Mouse (Mus musculus): ENCODE measurements around the gene Ccdc88b. TPM values are rescaled to one million over a fixed set of nuclear protein-coding genes. Genes with fewer than 3 reads are reported as not detected.

Ccdc88b gene
- polyA plus RNA-seq, 1 experiment from 2014 or later: 0.56 TPM

DNA sequence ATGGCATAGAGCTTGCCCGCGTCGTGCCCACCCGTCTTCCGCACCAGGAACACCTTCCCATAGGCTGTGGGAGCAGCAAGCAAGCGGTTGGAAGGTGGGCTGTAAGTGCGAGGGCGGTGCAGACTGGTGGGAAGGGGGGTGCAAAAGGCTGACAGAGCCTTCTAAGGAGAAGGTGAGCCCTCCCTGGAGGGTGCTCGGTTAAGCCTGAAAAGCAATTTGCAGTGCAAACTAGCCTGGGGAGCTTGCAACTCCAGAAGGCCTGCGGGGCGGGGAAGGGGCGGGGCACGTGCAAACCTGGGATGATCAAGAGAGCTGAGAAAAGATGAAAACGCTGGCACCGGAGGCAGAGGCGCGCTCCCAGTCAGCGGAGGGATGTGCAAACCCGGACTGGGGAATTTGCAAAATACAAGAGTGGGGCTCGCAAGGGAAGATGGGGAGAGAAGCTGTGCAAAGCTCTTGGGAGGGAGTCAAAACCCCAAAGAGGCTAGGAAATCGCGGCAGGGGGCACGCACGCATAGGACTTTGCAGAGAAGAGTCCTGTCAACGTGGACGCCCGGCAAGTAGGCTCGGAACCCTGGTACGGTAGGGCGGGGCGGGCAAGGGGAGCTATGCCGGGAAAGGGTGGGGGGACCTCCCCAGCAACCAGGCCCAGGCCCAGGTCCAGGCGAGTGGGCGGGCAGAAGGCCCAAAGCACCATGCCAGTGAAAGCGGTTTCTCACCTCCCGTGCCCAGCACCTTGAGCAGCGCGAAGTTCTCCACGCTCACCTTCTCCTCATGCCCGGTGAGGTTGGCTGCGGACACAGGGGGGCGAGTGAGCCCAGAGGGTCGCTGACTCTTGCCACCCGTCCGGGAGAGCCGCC is 18.2 kb downstream of the Ccdc88b start:
- WGBS: under 1% methylated on average over 43 of the region's 46 CpGs
- 0 out of 2 replicates have a peak overlapping the region, but pooled peaks have one; percentile 1 for H3K27ac ChIP-seq

DNA sequence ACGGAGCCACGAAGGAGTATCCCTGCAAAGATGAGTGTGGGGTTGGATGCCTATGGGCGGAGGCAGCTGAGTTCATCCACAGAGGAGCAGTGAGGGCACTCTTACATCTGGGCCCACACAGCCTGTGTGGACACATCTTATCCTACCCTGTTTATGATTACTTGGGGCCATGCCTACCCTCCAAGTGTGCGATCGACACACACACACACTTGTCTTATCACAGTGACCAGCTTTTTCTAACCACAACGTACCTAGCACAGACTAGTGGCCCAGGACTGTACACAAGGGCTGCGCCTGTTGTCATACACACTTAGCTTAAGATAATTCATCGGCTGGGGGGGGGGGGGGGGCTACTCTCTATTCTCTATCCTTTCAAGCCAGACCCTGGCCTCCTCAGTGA is 25.6 kb downstream of the Ccdc88b start:
- H3K36me3 ChIP-seq (replicated peaks): no peaks in the 10 kb centered on the region
- H3K4me2 ChIP-seq: no peak overlapping the region
- ATAC-seq (replicated peaks): no peak
- peaks cover 28% of the 10 kb centered on the region for H3K4me1 ChIP-seq
- 84% methylated on average over 8 of the region's 8 CpGs for WGBS
- no peak overlapping the region for H3K9ac ChIP-seq
- no peaks in the 10 kb centered on the region for H3K9me3 ChIP-seq
- no peak overlapping the region for H3K27ac ChIP-seq
- no peak overlapping the region for H3K4me3 ChIP-seq
- H3K27me3 ChIP-seq (replicated peaks): peaks cover 41% of the 10 kb centered on the region

More for the DNA sequence above, 18.2 kb downstream of the Ccdc88b start:
- peak overlapping the region; percentile 57 for H3K4me3 ChIP-seq
- ATAC-seq (replicated peaks): peak; percentile 74
- H3K27me3 ChIP-seq (replicated peaks): peaks cover 29% of the 10 kb centered on the region
- H3K4me1 ChIP-seq: peaks cover 18% of the 10 kb centered on the region
- peak overlapping the region; percentile 99 for H3K4me2 ChIP-seq
- peak overlapping the region; percentile 64 for H3K9ac ChIP-seq
- no peaks in the 10 kb centered on the region for H3K36me3 ChIP-seq (replicated peaks)
- H3K9me3 ChIP-seq: no peaks in the 10 kb centered on the region

DNA sequence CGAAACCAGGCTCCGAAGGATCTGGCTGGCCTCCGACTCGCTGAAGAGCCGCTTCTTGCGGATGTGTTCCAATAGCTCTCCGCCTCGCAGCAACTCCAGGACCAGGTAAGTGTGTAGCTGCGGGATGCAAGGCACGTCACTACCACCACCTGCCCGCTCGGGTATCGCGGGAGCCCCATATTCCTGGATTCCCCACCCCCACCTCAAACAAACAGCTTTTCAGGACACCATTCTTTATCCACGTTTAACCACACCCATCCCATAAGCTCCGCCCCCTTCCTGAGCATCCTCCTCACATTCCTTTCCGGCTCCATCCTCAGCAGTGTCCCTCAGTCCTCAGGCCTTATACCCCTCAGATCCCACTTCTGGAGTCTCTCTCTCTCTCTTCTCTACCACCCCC is 26.7 kb downstream of the Ccdc88b start:
- peaks cover 41% of the 10 kb centered on the region for H3K27me3 ChIP-seq (replicated peaks)
- peak overlapping the region; percentile 69 for H3K4me2 ChIP-seq
- no peak overlapping the region for H3K27ac ChIP-seq
- H3K9ac ChIP-seq: peak overlapping the region; percentile 54
- H3K4me1 ChIP-seq: peaks cover 28% of the 10 kb centered on the region
- WGBS: 3% methylated on average over 17 of the region's 17 CpGs
- H3K4me3 ChIP-seq: peak overlapping the region; percentile 44
- H3K9me3 ChIP-seq: no peaks in the 10 kb centered on the region
- H3K36me3 ChIP-seq (replicated peaks): no peaks in the 10 kb centered on the region
- ATAC-seq (replicated peaks): peak; percentile 59

DNA sequence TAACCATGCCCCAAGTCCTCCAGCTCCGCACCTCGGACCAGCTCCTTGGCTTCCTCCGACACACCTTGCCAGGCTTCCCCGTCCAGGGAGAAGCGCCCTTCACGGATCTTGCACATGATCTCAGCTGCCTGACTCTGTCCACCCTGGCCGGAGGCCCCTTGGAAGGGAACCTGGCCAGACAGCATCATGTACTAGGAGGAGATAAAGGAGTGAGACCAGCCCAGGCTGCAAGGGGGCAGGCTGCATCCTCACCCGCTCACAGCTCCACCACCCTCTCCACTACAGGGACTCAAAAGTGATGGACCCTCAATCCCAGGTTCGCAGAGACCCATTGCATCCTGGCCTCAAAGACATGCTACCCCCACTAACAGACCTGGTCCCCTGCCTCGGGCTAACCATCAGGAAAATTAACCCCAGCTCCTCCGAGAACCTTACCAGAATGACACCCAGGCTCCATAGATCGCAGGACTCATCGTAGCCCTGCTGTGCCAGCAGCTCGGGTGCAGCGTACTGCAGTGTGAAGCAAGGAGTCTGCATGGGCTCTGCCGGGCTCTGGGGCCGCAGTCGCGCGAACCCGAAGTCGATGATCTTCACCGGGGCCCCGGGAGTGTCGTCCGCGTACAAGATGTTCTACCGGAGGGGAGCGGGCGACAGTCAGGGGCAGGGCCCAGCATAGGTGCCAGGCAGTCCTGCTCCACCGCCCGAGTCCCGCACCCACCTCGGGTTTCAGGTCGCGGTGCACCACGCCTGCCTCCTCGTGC is 27.3 kb downstream of the Ccdc88b start:
- H3K27me3 ChIP-seq (replicated peaks): peaks cover 41% of the 10 kb centered on the region
- no peaks in the 10 kb centered on the region for H3K9me3 ChIP-seq
- H3K27ac ChIP-seq: no peak overlapping the region
- peak overlapping the region; percentile 54 for H3K9ac ChIP-seq
- H3K4me1 ChIP-seq: peaks cover 28% of the 10 kb centered on the region
- WGBS: 4% methylated on average over 38 of the region's 38 CpGs
- no peaks in the 10 kb centered on the region for H3K36me3 ChIP-seq (replicated peaks)
- H3K4me3 ChIP-seq: peak overlapping the region; percentile 44
- peak overlapping the region; percentile 69 for H3K4me2 ChIP-seq
- peak; percentile 41; the same call in 1 of the 2 replicates for ATAC-seq (replicated peaks)

DNA sequence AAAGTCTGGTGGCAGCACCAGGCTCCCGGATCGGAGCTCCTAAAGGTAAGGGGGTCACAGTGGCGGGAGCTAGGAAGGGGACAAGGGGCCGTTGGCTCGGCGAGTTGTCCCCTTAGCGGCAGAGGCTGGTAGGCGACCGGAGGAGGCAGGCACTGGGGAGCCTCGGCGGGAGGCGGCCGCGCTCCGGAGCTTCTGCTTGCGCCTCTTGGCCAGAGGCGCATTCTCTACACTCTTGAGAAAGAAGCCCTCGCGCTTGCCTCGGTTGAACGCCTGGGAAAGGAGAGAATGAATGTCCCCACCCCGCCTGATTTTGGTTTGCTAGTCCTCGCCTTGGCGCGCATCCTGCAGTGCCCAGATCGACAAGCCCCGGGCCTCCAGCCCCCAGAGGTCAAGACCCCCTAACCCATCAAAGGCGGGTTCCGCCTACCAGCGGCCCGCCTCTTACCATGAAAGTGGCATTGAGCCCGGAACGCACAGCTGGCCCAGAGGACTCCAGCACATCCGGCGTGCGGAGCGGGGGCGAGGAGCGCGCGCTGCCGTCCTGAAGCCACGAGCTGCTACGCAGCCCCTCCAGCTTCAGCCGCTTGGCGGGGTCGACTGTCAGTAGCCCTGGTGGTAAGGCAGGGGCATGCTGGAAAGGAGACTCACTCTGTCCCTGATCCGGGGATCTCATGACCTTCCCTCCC is 28.0 kb downstream of the Ccdc88b start:
- Histone ChIP-seq H3K4me2 (peak overlapping the region; percentile 69), H3K9ac (peak overlapping the region; percentile 54), H3K36me3 (replicated peaks) (no peaks in the 10 kb centered on the region), H3K4me3 (peak overlapping the region; percentile 44), H3K4me1 (peaks cover 28% of the 10 kb centered on the region), H3K27me3 (replicated peaks) (peaks cover 41% of the 10 kb centered on the region), H3K9me3 (no peaks in the 10 kb centered on the region), H3K27ac (no peak overlapping the region)
- WGBS: 4% methylated on average over 45 of the region's 48 CpGs
- 0 out of 2 replicates have a peak, but pooled peaks have one; percentile 22 for ATAC-seq (replicated peaks)

DNA sequence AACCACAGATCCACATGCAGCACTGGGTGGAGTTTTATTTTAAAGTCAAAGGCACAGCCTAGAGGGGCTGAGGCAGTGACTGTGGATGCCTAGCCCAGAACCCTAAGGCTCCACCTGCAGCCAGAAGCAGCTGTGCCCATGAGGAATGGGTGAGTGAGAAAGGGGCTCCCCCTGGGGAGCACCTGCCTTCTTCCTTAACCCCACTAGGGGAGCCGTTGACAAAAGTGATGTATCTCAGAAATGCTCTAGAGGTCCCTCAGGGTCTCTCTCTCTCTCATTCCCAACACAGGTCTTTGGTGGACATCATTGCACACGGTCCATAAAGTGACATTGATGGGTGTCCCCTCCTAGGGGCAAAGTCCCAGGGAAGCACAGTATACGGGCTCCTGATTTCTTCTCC is 28.9 kb downstream of the Ccdc88b start:
- WGBS: 14% methylated on average over 3 of the region's 3 CpGs
- H3K4me1 ChIP-seq: peaks cover 28% of the 10 kb centered on the region
- no peak overlapping the region for H3K9ac ChIP-seq
- no peak overlapping the region for H3K27ac ChIP-seq
- ATAC-seq (replicated peaks): no peak
- H3K36me3 ChIP-seq (replicated peaks): no peaks in the 10 kb centered on the region
- no peaks in the 10 kb centered on the region for H3K9me3 ChIP-seq
- H3K27me3 ChIP-seq (replicated peaks): peaks cover 41% of the 10 kb centered on the region
- H3K4me3 ChIP-seq: peak overlapping the region; percentile 44; the same call in 1 of the 2 replicates
- peak overlapping the region; percentile 69 for H3K4me2 ChIP-seq

DNA sequence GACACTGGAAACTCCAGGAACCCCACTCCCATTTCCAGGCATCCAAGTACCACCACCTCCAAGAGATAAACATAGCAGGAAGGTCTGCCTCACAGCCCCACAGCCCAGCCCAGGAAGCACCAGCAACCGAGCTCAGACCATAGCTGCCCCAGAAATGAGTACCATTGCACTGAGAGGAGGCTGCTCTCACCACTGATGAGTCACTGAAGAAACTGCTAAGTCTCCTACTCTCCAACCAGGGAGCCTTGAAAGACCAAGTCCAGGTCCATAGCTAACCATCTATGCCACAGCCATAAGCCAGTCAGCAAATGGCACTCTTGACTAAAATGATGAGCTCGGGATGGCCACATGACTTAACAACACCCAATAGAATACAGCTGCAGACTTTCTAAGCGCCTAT is 31.4 kb downstream of the Ccdc88b start:
- 89% methylated on average over 3 of the region's 3 CpGs for WGBS
- no peak overlapping the region for H3K9ac ChIP-seq
- no peaks in the 10 kb centered on the region for H3K36me3 ChIP-seq (replicated peaks)
- ATAC-seq (replicated peaks): no peak
- H3K9me3 ChIP-seq: no peaks in the 10 kb centered on the region
- H3K27me3 ChIP-seq (replicated peaks): peaks cover 35% of the 10 kb centered on the region
- no peak overlapping the region for H3K27ac ChIP-seq
- no peak overlapping the region for H3K4me3 ChIP-seq
- H3K4me1 ChIP-seq: peaks cover 27% of the 10 kb centered on the region
- H3K4me2 ChIP-seq: no peak overlapping the region

DNA sequence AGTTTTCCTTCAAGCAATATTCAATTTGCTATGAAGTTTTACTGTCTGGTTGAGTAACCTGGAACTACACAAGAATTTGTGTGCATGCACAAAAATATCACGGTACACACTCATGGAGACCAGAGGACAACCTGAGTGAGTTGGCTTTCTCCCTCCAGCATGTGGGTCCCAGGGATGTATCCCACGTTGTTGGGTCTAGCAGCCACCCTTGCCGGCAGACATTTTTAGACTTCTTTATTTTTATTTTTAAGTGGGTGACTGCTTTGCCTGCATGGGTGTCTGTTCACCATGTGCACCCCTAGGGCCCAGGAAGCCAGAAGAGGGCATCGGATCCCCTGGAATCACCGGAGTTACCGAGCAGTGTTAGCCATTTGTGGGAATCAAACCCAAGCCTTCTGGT is 32.6 kb downstream of the Ccdc88b start:
- no peak for ATAC-seq (replicated peaks)
- peaks cover 24% of the 10 kb centered on the region for H3K27me3 ChIP-seq (replicated peaks)
- no peaks in the 10 kb centered on the region for H3K9me3 ChIP-seq
- WGBS: 85% methylated on average over 6 of the region's 6 CpGs
- no peaks in the 10 kb centered on the region for H3K36me3 ChIP-seq (replicated peaks)
- no peak overlapping the region for H3K27ac ChIP-seq
- H3K9ac ChIP-seq: no peak overlapping the region
- H3K4me1 ChIP-seq: peaks cover 15% of the 10 kb centered on the region
- H3K4me3 ChIP-seq: no peak overlapping the region
- H3K4me2 ChIP-seq: no peak overlapping the region

DNA sequence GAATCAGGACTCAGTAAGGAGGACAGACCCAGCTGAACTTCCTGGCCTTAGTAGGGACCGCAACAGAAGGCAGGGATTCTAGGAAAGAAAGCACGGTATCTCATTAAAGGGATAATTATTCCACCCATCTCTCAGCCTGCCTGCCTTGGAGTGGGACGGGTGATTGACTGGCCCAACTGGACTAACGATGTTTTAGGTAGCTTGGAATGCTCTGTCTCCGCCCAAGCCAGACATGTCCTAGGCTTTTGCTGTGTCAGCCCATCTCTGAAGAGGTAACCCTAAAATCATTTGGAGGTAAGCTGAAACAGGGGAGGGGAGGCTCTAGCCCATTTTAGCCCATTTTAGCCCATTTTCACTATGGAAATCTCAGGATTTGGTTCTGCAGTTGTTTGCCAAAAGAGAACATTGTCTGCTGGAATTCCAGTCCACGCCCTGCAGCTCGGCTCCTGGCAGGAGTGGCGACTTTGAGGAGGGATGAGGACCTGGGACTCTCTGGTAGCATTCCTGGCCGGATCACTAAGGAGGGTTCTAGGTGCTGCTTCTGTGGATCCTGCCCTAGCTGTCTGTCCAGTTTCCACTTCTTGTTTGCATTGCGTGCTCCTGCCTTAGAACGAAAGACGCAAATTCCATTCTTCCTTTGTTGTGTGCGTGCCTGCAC is 37.3 kb downstream of the Ccdc88b start:
- Histone ChIP-seq H3K27ac (no peak overlapping the region), H3K36me3 (replicated peaks) (no peaks in the 10 kb centered on the region), H3K4me3 (no peak overlapping the region), H3K4me1 (no peaks in the 10 kb centered on the region), H3K9ac (no peak overlapping the region), H3K9me3 (no peaks in the 10 kb centered on the region), H3K27me3 (replicated peaks) (no peaks in the 10 kb centered on the region), H3K4me2 (no peak overlapping the region)
- WGBS: 85% methylated on average over 13 of the region's 13 CpGs
- no peak for ATAC-seq (replicated peaks)

DNA sequence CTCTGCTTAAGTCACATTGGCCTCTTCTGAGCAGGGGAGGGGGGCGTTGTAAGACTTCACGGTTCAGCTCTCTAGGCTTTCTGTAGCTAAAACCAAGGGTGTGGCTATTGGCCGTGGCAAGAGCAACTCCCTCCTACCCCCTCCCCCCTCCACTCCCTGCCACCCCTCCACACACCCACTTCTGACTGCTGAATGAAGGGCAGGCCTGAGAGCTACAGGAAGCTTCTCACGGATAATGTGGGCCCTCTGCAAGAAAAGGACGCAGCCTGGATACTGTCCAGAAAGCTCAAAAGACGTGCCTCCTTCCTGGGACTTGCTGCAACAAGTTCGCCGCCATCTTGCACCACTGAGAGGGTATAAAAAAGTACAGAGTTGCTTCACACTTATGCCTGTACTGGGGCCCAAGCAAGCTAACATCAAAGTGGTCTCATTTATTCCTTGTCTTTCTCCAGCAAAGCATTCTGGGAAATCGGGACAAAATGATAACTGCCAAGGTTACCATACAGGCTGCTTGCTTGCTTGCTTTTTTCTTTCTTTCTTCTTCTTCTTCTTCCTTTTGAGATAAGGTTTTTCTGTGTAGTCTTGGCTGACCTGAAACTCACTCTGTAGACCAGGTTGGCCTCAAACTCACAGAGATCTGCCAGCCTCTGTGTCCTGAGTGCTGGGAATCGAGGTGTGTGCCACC is 38.7 kb downstream of the Ccdc88b start:
- Histone ChIP-seq H3K27ac (no peak overlapping the region), H3K9ac (no peak overlapping the region), H3K36me3 (replicated peaks) (no peaks in the 10 kb centered on the region), H3K4me2 (no peak overlapping the region), H3K27me3 (replicated peaks) (no peaks in the 10 kb centered on the region), H3K9me3 (no peaks in the 10 kb centered on the region), H3K4me1 (peaks cover 1% of the 10 kb centered on the region; the same call in 1 of the 2 replicates), H3K4me3 (no peak overlapping the region)
- no peak for ATAC-seq (replicated peaks)
- 40% methylated on average over 10 of the region's 10 CpGs for WGBS

DNA sequence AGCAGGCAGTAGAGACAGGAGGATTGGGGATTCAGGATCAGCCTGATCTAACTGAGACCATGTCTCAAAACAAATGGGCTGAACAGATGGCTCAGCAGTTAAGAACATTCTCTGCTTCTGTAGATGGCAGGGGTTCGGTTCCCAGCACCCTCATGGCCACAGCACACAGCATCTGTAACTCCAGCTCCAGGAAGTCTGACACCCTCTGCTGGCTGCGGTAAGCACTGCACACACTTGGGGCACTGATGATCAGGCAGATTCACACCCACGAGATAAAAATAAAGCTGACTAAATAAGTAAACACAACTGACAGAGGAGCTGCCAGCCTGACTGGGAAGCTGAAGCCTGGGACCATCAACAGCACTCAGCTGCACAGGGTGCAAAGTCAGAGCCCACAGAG is 43.1 kb downstream of the Ccdc88b start:
- Histone ChIP-seq H3K36me3 (replicated peaks) (no peaks in the 10 kb centered on the region), H3K27ac (no peak overlapping the region), H3K4me2 (no peak overlapping the region), H3K27me3 (replicated peaks) (no peaks in the 10 kb centered on the region), H3K9ac (no peak overlapping the region), H3K4me3 (no peak overlapping the region), H3K9me3 (no peaks in the 10 kb centered on the region), H3K4me1 (peaks cover 4% of the 10 kb centered on the region; the same call in 1 of the 2 replicates)
- no peak for ATAC-seq (replicated peaks)
- 92% methylated on average over 3 of the region's 3 CpGs for WGBS
